ENCODE assay signal across 8 mouse cellular contexts in the genomic region with DNA sequence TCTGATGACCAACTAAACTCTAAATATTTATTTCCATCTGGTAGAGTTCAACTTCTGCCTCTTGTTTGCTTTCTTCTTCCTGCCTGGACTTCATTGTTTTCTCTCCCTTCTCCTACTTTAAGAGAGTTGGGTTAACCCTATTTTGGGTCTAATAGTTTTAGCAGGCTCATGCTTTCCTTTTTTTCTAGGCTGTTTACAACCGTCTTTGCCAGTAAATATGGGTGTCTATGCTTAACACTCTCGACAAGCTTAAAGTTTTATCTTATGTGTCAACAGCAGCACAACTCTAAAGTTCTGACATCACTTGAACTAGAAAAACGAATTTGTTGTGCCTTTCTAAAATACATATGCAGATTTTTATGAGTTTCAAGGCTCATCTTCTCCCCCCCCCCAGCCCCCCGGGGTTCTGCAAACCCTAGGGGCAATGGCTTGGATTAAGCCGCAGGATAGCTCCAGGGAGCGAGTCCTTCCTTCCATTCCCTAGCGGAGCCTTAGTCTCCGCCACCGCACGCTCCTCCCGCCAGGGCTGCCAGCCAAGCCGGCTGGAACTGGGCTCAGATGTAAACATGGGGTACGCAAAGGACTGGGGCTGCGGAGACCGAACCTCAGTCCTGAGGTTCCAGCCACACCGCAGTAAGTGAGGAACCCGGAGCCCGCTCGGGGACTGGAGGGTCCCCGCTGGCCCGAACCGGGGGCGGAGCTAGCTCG. TPM values are rescaled to one million over a fixed set of nuclear protein-coding genes. Genes with fewer than 3 reads are reported as not detected.
DNase-seq lines count a peak whose midpoint lies in the region; ATAC-seq lines count a peak whose summit lies in the region.

No protein-coding gene starts in this region.

- no peaks in the 10 kb centered on the region for H3K27me3 ChIP-seq in kidney, embryonic 16.5 days (ENCODE audit: insufficient read depth, low read length)
- H3K27me3 ChIP-seq in hindbrain, embryonic 15.5 days: no peaks in the 10 kb centered on the region
- H3K27me3 ChIP-seq in midbrain, embryonic 16.5 days (ENCODE audit: control insufficient read depth, insufficient read depth, low read depth, low read length): no peaks in the 10 kb centered on the region

- peaks cover 3% of the 10 kb centered on the region; the same call in 1 of the 2 replicates for H3K36me3 ChIP-seq in kidney, embryonic 16.5 days (ENCODE audit: insufficient read depth, low read length)
- 0 out of 2 replicates have a peak, but pooled peaks cover 7% of the 10 kb centered on the region for H3K36me3 ChIP-seq in hindbrain, embryonic 15.5 days
- H3K36me3 ChIP-seq in midbrain, embryonic 16.5 days (ENCODE audit: control insufficient read depth, insufficient read depth, low read length): no peaks in the 10 kb centered on the region

- no peaks in the 10 kb centered on the region for H3K9me3 ChIP-seq in kidney, embryonic 16.5 days (ENCODE audit: low read length)
- H3K9me3 ChIP-seq in hindbrain, embryonic 15.5 days: no peaks in the 10 kb centered on the region
- H3K9me3 ChIP-seq in midbrain, embryonic 16.5 days (replicated peaks; ENCODE audit: control insufficient read depth, low read length, poor library complexity, severe bottlenecking): no peaks in the 10 kb centered on the region

- ATAC-seq in kidney, embryonic 16.5 days (ENCODE audit: low FRiP score, low TSS enrichment): no peak
- no peak for ATAC-seq in hindbrain, embryonic 15.5 days (ENCODE audit: low FRiP score, low read depth)
- no peak for ATAC-seq in midbrain, embryonic 16.5 days

- H3K27ac ChIP-seq in kidney, embryonic 16.5 days (ENCODE audit: low read length): peak overlapping the region; percentile 77
- peak overlapping the region; percentile 92 for H3K27ac ChIP-seq in brown adipose tissue, adult 24 weeks (replicated peaks; ENCODE audit: low read depth, low read length)
- peak overlapping the region; percentile 96 for H3K27ac ChIP-seq in hindbrain, embryonic 15.5 days (replicated peaks)
- peak overlapping the region; percentile 97 for H3K27ac ChIP-seq in midbrain, embryonic 16.5 days (ENCODE audit: low read length)

- under 1% methylated on average over 24 of the region's 24 CpGs for WGBS in kidney, embryonic 16.5 days
- 2% methylated on average over 24 of the region's 24 CpGs for WGBS in hindbrain, embryonic 15.5 days
- WGBS in midbrain, embryonic 16.5 days: 2% methylated on average over 23 of the region's 24 CpGs

- H3K9ac ChIP-seq in kidney, embryonic 16.5 days (replicated peaks; ENCODE audit: low read length): peak overlapping the region; percentile 80
- peak overlapping the region; percentile 62 for H3K9ac ChIP-seq in hindbrain, embryonic 15.5 days
- peak overlapping the region; percentile 78 for H3K9ac ChIP-seq in midbrain, embryonic 16.5 days (ENCODE audit: low read depth, low read length)

- H3K4me3 ChIP-seq in kidney, embryonic 16.5 days (ENCODE audit: low read length): peak overlapping the region; percentile 99
- peak overlapping the region; percentile 94 for H3K4me3 ChIP-seq in brown adipose tissue, adult 24 weeks (ENCODE audit: insufficient read depth, low read depth, low read length)
- H3K4me3 ChIP-seq in hindbrain, embryonic 15.5 days: peak overlapping the region; percentile 97
- H3K4me3 ChIP-seq in midbrain, embryonic 16.5 days (ENCODE audit: low read depth, low read length): peak overlapping the region; percentile 97

- no peak for DNase-seq in kidney, adult 8-10 months
- no peak for DNase-seq in cerebellum, adult 9-10 months
- DNase-seq in frontal cortex, postnatal 14 days (ENCODE audit: low spot score in 2 of 2): no peak
- no peak for DNase-seq in frontal cortex, adult 2 months (ENCODE audit: extremely low spot score in 1 of 2, low spot score in 1 of 2)

- H3K4me1 ChIP-seq in kidney, embryonic 16.5 days (ENCODE audit: insufficient read depth, low read length): peaks cover 22% of the 10 kb centered on the region
- H3K4me1 ChIP-seq in brown adipose tissue, adult 24 weeks (ENCODE audit: control insufficient read depth, insufficient read depth, insufficient read length, low read length): no peaks in the 10 kb centered on the region
- H3K4me1 ChIP-seq in hindbrain, embryonic 15.5 days (replicated peaks): peaks cover 18% of the 10 kb centered on the region
- H3K4me1 ChIP-seq in midbrain, embryonic 16.5 days (ENCODE audit: control insufficient read depth, insufficient read depth, low read length): peaks cover 9% of the 10 kb centered on the region; the same call in 1 of the 2 replicates

- peak overlapping the region; percentile 70 for H3K4me2 ChIP-seq in kidney, embryonic 16.5 days (replicated peaks; ENCODE audit: low read depth, low read length)
- H3K4me2 ChIP-seq in hindbrain, embryonic 15.5 days: peak overlapping the region; percentile 60
- H3K4me2 ChIP-seq in midbrain, embryonic 16.5 days (ENCODE audit: low read length): peak overlapping the region; percentile 63

RNA-seq across cellular contexts. Expression of gene Btg1, which starts 0.7 kb away (rescaled TPM):
- polyA plus RNA-seq in kidney, embryonic 16.5 days (2015; fragmentation: Nextera tagmentation; extraction: Ambion mirVana): 47.9 and 51.4 TPM in 2 replicates
- 38.8 and 52.9 TPM in 2 replicates for polyA plus RNA-seq in brown adipose tissue, adult 24 weeks (2012; ENCODE audit: insufficient read depth, insufficient read length, missing spikeins)
- 40.7 and 43.2 TPM in 2 replicates for polyA plus RNA-seq in hindbrain, embryonic 15.5 days (2015; fragmentation: Nextera tagmentation; extraction: Ambion mirVana)
- polyA plus RNA-seq in midbrain, embryonic 16.5 days (2015; fragmentation: Nextera tagmentation; extraction: Ambion mirVana): 33.6 and 46.5 TPM in 2 replicates
- polyA plus RNA-seq in frontal cortex, adult 2 months (2012; rRNA removed): 41.6 and 51.6 TPM in 2 replicates
